Mouse (Mus musculus) embryonic facial prominence, embryonic 12.5 days (tissue): ENCODE results near the gene Slc25a29. TPM values are rescaled to one million over a fixed set of nuclear protein-coding genes. Genes with fewer than 3 reads are reported as not detected.
"Not testable (repeated sequence)": the region's sequence is repeated elsewhere in the genome, so short reads cannot be mapped to it uniquely, and the experiment has no call there.

Experiments used
- ATAC-seq: fragments of 200-750 bp; cut with Nextera tagmentation; 2 replicates; pipeline ENCODE4 v1.8.0; 2017; ENCODE audit not compliant: insufficient number of reproducible peaks, insufficient read depth, low FRiP score, low TSS enrichment
- H3K27ac ChIP-seq: fragments of 300-500 bp; sonication (generic); 2 replicates; pipeline ENCODE4 v1.5.1; 2016; ENCODE audit warnings: mild to moderate bottlenecking
- H3K27me3 ChIP-seq: fragments of 300-500 bp; sonication (generic); 2 replicates; pipeline ENCODE4 v1.6.1; 2016; ENCODE audit warnings: mild to moderate bottlenecking, moderate library complexity
- H3K36me3 ChIP-seq: fragments of 300-500 bp; sonication (generic); 2 replicates; pipeline ENCODE4 v1.6.1; 2016; ENCODE audit warnings: mild to moderate bottlenecking
- H3K4me1 ChIP-seq: fragments of 300-500 bp; sonication (generic); 2 replicates; pipeline ENCODE4 v1.6.1; 2016
- H3K4me2 ChIP-seq: fragments of 300-500 bp; sonication (generic); replicated peaks from 2 replicates; pipeline ENCODE4 v1.6.1; 2016; ENCODE audit warnings: mild to moderate bottlenecking, moderate library complexity
- H3K4me3 ChIP-seq: fragments of 300-500 bp; sonication (generic); 2 replicates; pipeline ENCODE4 v1.5.1; 2016; ENCODE audit warnings: mild to moderate bottlenecking
- H3K9ac ChIP-seq: fragments of 300-500 bp; sonication (generic); 2 replicates; pipeline ENCODE4 v1.6.1; 2016; ENCODE audit warnings: mild to moderate bottlenecking, moderate library complexity
- H3K9me3 ChIP-seq: fragments of 300-500 bp; sonication (generic); 2 replicates; pipeline ENCODE4 v1.6.1; 2016; ENCODE audit warnings: mild to moderate bottlenecking, moderate library complexity
- WGBS: fragments of 180-500 bp; shearing (Covaris S2); methylation state at CpG from one replicate; pipeline ENCODE4 v1.1.7; 2016; 5-methylcytosine and 5-hydroxymethylcytosine counted together
- polyA plus RNA-seq: library from polyadenylated mRNA; unstranded; fragments of >200 nt; fragmentation: Nextera tagmentation; extraction: Ambion mirVana; gene quantifications from 2 replicates; pipeline ENCODE4 v1.2.1, GENCODE M21; 2016

Slc25a29 gene
- polyA plus RNA-seq, 1 experiment from 2014 or later, result 16.9 TPM

- WGBS, result 92% methylated on average over 10 of the region's 10 CpGs
- 0 out of 2 replicates have a peak, but pooled peaks cover 5% of the 10 kb centered on the region for H3K4me1 ChIP-seq
- H3K27me3 ChIP-seq, result no peaks in the 10 kb centered on the region
- no peak overlapping the region for H3K9ac ChIP-seq
- no peak overlapping the region for H3K4me2 ChIP-seq
- no peak for ATAC-seq
- peaks cover 9% of the 10 kb centered on the region for H3K36me3 ChIP-seq
- no peak overlapping the region for H3K27ac ChIP-seq
- H3K4me3 ChIP-seq, result no peak overlapping the region
- H3K9me3 ChIP-seq, result no peaks in the 10 kb centered on the region
Measured at GRCm38 (mm10) chr12:108855081-108855480, 19.4 kb upstream of the Slc25a29 start.

- no peaks in the 10 kb centered on the region for H3K9me3 ChIP-seq
- 84% methylated on average over 8 of the region's 8 CpGs for WGBS
- H3K4me1 ChIP-seq, result 0 out of 2 replicates have a peak, but pooled peaks cover 5% of the 10 kb centered on the region
- 0 out of 2 replicates have a peak, but pooled peaks cover 2% of the 10 kb centered on the region for H3K36me3 ChIP-seq
- no peak overlapping the region for H3K4me2 ChIP-seq
- no peaks in the 10 kb centered on the region for H3K27me3 ChIP-seq
- ATAC-seq, result no peak
- no peak overlapping the region for H3K27ac ChIP-seq
- H3K4me3 ChIP-seq, result no peak overlapping the region
- H3K9ac ChIP-seq, result no peak overlapping the region
Measured at GRCm38 (mm10) chr12:108852822-108853221, 17.1 kb upstream of the Slc25a29 start.

DNA sequence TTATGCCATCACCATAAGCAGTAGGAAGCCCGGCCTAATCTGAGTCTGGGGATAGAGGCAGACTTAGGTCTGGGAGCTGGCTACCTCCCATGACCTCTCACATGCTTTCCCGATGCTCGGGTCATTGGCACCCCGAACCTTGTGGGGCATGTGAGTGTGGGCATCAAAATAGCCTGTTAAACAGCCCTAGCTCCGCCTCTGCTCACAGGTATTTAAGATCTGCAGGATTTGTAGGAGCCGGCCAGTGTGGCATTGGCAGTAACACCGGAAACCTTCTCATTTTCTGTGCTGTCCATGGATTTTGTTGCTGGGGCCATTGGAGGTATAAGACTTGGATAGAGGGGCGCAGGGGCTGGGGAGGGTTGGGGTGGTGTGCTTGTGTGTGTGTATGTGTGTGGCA, 15.2 kb upstream of the Slc25a29 start:
- H3K9ac ChIP-seq, result no peak overlapping the region
- 0 out of 2 replicates have a peak, but pooled peaks cover 3% of the 10 kb centered on the region for H3K36me3 ChIP-seq
- ATAC-seq, result no peak
- no peak overlapping the region for H3K4me2 ChIP-seq
- H3K27ac ChIP-seq, result no peak overlapping the region
- H3K27me3 ChIP-seq, result no peaks in the 10 kb centered on the region
- H3K4me3 ChIP-seq, result no peak overlapping the region
- WGBS, result 88% methylated on average over 8 of the region's 8 CpGs
- H3K9me3 ChIP-seq, result no peaks in the 10 kb centered on the region; the same call in 1 of the 2 replicates
- no peaks in the 10 kb centered on the region for H3K4me1 ChIP-seq

GRCm38 (mm10) chr12:108850129-108850528, 14.4 kb upstream of the Slc25a29 start:
- Histone ChIP-seq H3K4me2 (no peak overlapping the region), H3K4me3 (no peak overlapping the region), H3K27me3 (no peaks in the 10 kb centered on the region), H3K36me3 (peaks cover 8% of the 10 kb centered on the region), H3K9me3 (no peaks in the 10 kb centered on the region; the same call in 1 of the 2 replicates), H3K27ac (no peak overlapping the region), H3K4me1 (no peaks in the 10 kb centered on the region), H3K9ac (no peak overlapping the region)
- WGBS, result 40% methylated on average over 8 of the region's 8 CpGs
- no peak for ATAC-seq

DNA sequence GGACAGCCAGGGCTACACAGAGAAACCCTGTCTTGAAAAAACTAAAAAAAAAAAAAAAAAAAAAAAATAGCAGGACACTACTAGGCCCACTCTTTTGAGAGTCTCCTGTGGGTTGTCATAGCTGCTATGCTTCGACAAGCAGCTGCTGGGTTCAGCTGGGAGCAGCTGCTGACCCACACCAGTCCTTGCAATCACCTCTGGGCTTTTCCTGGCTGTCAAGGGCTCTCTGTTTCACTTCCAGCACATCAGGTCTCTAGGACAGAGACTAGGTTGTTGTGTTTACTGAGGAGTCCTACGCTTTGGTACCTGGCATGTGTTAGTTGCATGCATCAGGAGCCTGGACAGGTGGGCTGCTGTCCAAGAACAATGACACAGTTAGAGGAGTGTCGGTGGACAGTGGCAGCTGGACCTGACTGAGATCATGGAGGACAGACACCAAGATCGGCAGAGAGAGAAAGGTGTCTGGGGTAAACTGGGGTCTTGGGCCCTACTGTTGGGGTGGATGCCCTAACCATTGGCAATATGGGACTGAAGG, 13.9 kb upstream of the Slc25a29 start:
- Histone ChIP-seq H3K4me3 (no peak overlapping the region), H3K4me1 (no peaks in the 10 kb centered on the region), H3K36me3 (peaks cover 14% of the 10 kb centered on the region), H3K27me3 (no peaks in the 10 kb centered on the region), H3K4me2 (no peak overlapping the region), H3K27ac (no peak overlapping the region), H3K9ac (no peak overlapping the region), H3K9me3 (no peaks in the 10 kb centered on the region; the same call in 1 of the 2 replicates)
- ATAC-seq, result no peak
- WGBS, result 81% methylated on average over 4 of the region's 4 CpGs

GRCm38 (mm10) chr12:108848033-108848432, 12.3 kb upstream of the Slc25a29 start:
- not testable (repeated sequence) for H3K4me1 ChIP-seq, H3K4me2 ChIP-seq, ATAC-seq, H3K27me3 ChIP-seq, H3K27ac ChIP-seq, H3K9ac ChIP-seq, H3K9me3 ChIP-seq, H3K4me3 ChIP-seq
- 92% methylated on average over 3 of the region's 3 CpGs for WGBS
- peaks cover 26% of the 10 kb centered on the region for H3K36me3 ChIP-seq

- H3K4me2 ChIP-seq, result no peak overlapping the region
- H3K4me1 ChIP-seq, result peaks cover 19% of the 10 kb centered on the region
- no peak overlapping the region for H3K9ac ChIP-seq
- no peak overlapping the region for H3K4me3 ChIP-seq
- no peak overlapping the region for H3K27ac ChIP-seq
- WGBS, result 85% methylated on average over 7 of the region's 7 CpGs
- no peaks in the 10 kb centered on the region for H3K27me3 ChIP-seq
- H3K9me3 ChIP-seq, result no peaks in the 10 kb centered on the region; the same call in 1 of the 2 replicates
- peaks cover 57% of the 10 kb centered on the region for H3K36me3 ChIP-seq
- ATAC-seq, result no peak
Measured at GRCm38 (mm10) chr12:108842663-108843062, 7.0 kb upstream of the Slc25a29 start.

- Histone ChIP-seq H3K9me3 (no peaks in the 10 kb centered on the region), H3K27me3 (no peaks in the 10 kb centered on the region), H3K4me3 (no peak overlapping the region), H3K36me3 (peaks cover 57% of the 10 kb centered on the region), H3K9ac (no peak overlapping the region), H3K4me2 (no peak overlapping the region), H3K27ac (no peak overlapping the region), H3K4me1 (peaks cover 28% of the 10 kb centered on the region)
- ATAC-seq, result no peak
- WGBS, result 89% methylated on average over 6 of the region's 6 CpGs
Measured at GRCm38 (mm10) chr12:108841181-108841580, 5.5 kb upstream of the Slc25a29 start.

- Histone ChIP-seq H3K4me3 (peak overlapping the region; percentile 71), H3K4me1 (peaks cover 34% of the 10 kb centered on the region), H3K9me3 (no peaks in the 10 kb centered on the region), H3K4me2 (peak overlapping the region; percentile 96), H3K27ac (peak overlapping the region; percentile 86), H3K9ac (peak overlapping the region; percentile 85), H3K27me3 (no peaks in the 10 kb centered on the region), H3K36me3 (peaks cover 18% of the 10 kb centered on the region)
- no peak for ATAC-seq
- 48% methylated on average over 7 of the region's 7 CpGs for WGBS
Measured at GRCm38 (mm10) chr12:108836722-108837121, 1.0 kb upstream of the Slc25a29 start.

GRCm38 (mm10) chr12:108835208-108835839, 359 bp downstream of the Slc25a29 start:
- peak; percentile 0; the same call in 1 of the 2 replicates for ATAC-seq
- WGBS, result 2% methylated on average over 51 of the region's 51 CpGs

DNA sequence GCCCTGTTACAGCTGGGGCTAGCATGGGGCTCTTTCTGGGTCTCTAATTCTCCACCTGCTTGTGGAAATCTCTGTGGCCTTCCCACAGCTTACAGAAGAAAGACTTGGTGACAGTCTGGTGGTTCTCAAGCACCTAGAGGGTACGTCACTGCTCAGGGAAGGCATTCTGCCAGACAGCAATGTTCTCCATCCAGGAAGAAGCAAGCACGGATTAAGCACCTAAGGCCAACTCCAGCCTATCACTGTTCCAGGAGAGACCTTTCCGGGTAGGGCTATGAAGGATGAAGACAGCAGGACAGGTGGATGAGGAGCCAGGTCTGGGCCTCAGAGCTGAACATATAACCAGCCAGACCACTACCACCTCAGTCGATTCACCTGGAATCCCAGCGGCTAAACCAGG, 897 bp downstream of the Slc25a29 start:
- 35% methylated on average over 5 of the region's 5 CpGs for WGBS
- Histone ChIP-seq H3K36me3 (peaks cover 9% of the 10 kb centered on the region; the same call in 1 of the 2 replicates), H3K27me3 (no peaks in the 10 kb centered on the region), H3K9me3 (no peaks in the 10 kb centered on the region), H3K4me1 (peaks cover 34% of the 10 kb centered on the region), H3K4me3 (peak overlapping the region; percentile 71), H3K27ac (no peak overlapping the region), H3K9ac (peak overlapping the region; percentile 76), H3K4me2 (peak overlapping the region; percentile 96)
- no peak for ATAC-seq

More at GRCm38 (mm10) chr12:108835208-108835839, 359 bp downstream of the Slc25a29 start:
- Histone ChIP-seq H3K4me2 (peak overlapping the region; percentile 96), H3K4me3 (peak overlapping the region; percentile 71), H3K27me3 (no peaks in the 10 kb centered on the region), H3K9ac (peak overlapping the region; percentile 76), H3K27ac (no peak overlapping the region), H3K9me3 (no peaks in the 10 kb centered on the region), H3K4me1 (peaks cover 34% of the 10 kb centered on the region), H3K36me3 (peaks cover 9% of the 10 kb centered on the region; the same call in 1 of the 2 replicates)

DNA sequence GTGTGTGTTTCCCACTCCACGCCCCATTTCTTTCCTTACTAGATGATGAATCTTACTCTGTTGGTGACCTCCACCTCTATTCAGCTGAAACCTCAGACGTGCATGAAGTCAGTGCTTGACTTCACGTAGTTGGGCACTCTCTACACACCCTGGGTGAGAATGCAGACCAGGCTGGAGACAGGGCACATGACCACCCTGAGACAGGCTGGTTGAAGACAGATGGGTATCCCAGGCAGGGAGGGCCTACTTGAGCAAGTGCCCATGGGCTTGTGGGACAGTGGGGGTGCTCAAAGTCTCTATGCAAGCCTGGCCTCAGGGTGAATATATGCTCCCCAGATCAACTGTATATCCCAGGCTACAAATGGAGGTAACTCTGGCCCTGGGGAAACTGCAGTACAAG, 1.3 kb downstream of the Slc25a29 start:
- H3K9ac ChIP-seq, result 0 out of 2 replicates have a peak overlapping the region, but pooled peaks have one; percentile 76
- H3K9me3 ChIP-seq, result no peaks in the 10 kb centered on the region
- H3K4me2 ChIP-seq, result peak overlapping the region; percentile 96
- peaks cover 9% of the 10 kb centered on the region; the same call in 1 of the 2 replicates for H3K36me3 ChIP-seq
- WGBS, result 80% methylated on average over 3 of the region's 3 CpGs
- no peaks in the 10 kb centered on the region for H3K27me3 ChIP-seq
- ATAC-seq, result no peak
- peak overlapping the region; percentile 71; the same call in 1 of the 2 replicates for H3K4me3 ChIP-seq
- peaks cover 34% of the 10 kb centered on the region for H3K4me1 ChIP-seq
- no peak overlapping the region for H3K27ac ChIP-seq
